Mouse (Mus musculus) ES-Bruce4 (cell line): ENCODE results near the gene Rnf185.

Experiments
- CTCF ChIP-seq: IDR thresholded peaks from one replicate; pipeline ENCODE4 v1.8.1; 2011; ENCODE audit warnings: low read depth, low read length
- EP300 ChIP-seq: IDR thresholded peaks from 2 replicates; pipeline ENCODE4 v1.6.1; 2011; ENCODE audit warnings: low read depth, low read length; ENCODE audit not compliant: insufficient read depth
- POLR2A ChIP-seq: IDR thresholded peaks from one replicate; pipeline ENCODE4 v1.8.1; 2011; ENCODE audit warnings: low read length; ENCODE audit not compliant: insufficient read depth

DNA sequence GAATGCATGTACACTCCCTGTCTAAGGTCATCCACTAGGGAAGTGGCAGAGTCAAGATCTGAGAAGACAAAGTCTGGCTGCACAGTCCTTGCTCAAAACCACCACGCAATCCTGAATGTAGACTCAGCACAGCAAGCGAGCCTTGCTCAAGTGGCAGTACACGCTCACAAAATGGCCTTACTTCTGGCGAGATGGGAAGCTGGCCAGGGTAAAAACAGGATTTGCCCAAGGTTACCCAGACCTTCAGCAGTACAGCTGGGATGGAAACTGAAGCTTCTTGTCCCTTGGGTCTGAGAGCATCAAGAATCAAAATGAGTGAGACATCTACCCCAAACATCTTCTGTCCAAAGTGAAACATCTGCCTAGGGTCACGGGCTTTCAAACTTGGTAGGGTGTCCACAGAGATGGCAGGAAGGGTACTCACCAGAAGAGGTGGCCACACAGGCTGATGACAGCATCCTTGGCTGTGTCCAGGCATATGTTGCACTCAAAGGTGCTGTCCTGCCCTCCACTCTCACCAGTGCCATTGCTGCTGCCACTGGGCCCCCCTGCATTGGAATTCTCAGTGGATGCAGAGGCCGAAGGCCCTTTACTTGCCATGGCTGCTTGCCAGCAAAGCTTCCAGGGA, 20.1 kb downstream of the Rnf185 start:
- TF ChIP-seq CTCF (no peak), POLR2A (no peak), EP300 (no peak)
